Comparison of ENCODE assay signal across 8 mouse cellular contexts in genomic region chr19:26607551-26608433, GRCm38 (mm10). TPM values are rescaled to one million over a fixed set of nuclear protein-coding genes. Genes with fewer than 3 reads are reported as not detected.
DNase-seq lines count a peak whose midpoint lies in the region; ATAC-seq and TF ChIP-seq lines count a peak whose summit lies in the region.

No protein-coding gene starts in this region.

- ATAC-seq in forebrain, embryonic 15.5 days (replicated peaks) = no peak
- ATAC-seq in stomach, embryonic 14.5 days (ENCODE audit: insufficient number of reproducible peaks, insufficient read depth, low FRiP score, low read depth) = no peak

- H3K36me3 ChIP-seq in forebrain, embryonic 15.5 days = no peaks in the 10 kb centered on the region
- no peaks in the 10 kb centered on the region for H3K36me3 ChIP-seq in stomach, embryonic 14.5 days (ENCODE audit: control insufficient read depth, insufficient read depth, low read length)

- H3K9ac ChIP-seq in forebrain, embryonic 15.5 days (replicated peaks) = peak overlapping the region; percentile 77
- peak overlapping the region; percentile 74 for H3K9ac ChIP-seq in stomach, embryonic 14.5 days (replicated peaks; ENCODE audit: low read depth, low read length)

- H3K27ac ChIP-seq in cerebellum, adult 2 months (ENCODE audit: insufficient read depth, low read length) = peak overlapping the region; percentile 94
- H3K27ac ChIP-seq in forebrain, embryonic 15.5 days (replicated peaks) = peak overlapping the region; percentile 98
- H3K27ac ChIP-seq in stomach, embryonic 14.5 days (ENCODE audit: low read length) = peak overlapping the region; percentile 78

- DNase-seq in cerebellum, adult 2 months = peak; percentile 65 to 72
- no peak for DNase-seq in cerebellum, postnatal 10 days
- peak; percentile 74 for DNase-seq in adrenal gland, adult 2 months
- DNase-seq in heart, postnatal 36 days = peak; percentile 52 to 67
- peak; percentile 67 for DNase-seq in layer of hippocampus, adult 9-11 months
- DNase-seq in lung, postnatal 14 days = peak; percentile 27

- TF ChIP-seq CTCF in cerebellum, adult 2 months (IDR thresholded peaks at IDR 0.05; ENCODE audit: borderline replicate concordance, insufficient read depth, low read depth, low read length) = no peak

- no peaks in the 10 kb centered on the region for H3K27me3 ChIP-seq in cerebellum, adult 2 months (ENCODE audit: control insufficient read depth, insufficient read depth, low read length)
- H3K27me3 ChIP-seq in forebrain, embryonic 15.5 days = 0 out of 2 replicates have a peak, but pooled peaks cover under 1% of the 10 kb centered on the region
- H3K27me3 ChIP-seq in stomach, embryonic 14.5 days (ENCODE audit: control insufficient read depth, insufficient read depth, low read length) = no peaks in the 10 kb centered on the region

- H3K9me3 ChIP-seq in forebrain, embryonic 15.5 days = no peaks in the 10 kb centered on the region
- no peaks in the 10 kb centered on the region for H3K9me3 ChIP-seq in stomach, embryonic 14.5 days (ENCODE audit: control insufficient read depth, low read depth, low read length)

- peaks cover 5% of the 10 kb centered on the region; the same call in 1 of the 2 replicates for H3K4me1 ChIP-seq in cerebellum, adult 2 months (ENCODE audit: control insufficient read depth, insufficient read depth, low read length)
- H3K4me1 ChIP-seq in forebrain, embryonic 15.5 days = peaks cover 27% of the 10 kb centered on the region
- H3K4me1 ChIP-seq in stomach, embryonic 14.5 days (ENCODE audit: control insufficient read depth, insufficient read depth, low read length) = peaks cover 5% of the 10 kb centered on the region; the same call in 1 of the 2 replicates

- intact Hi-C loops in heart, postnatal 36 days (cut with DNase I) = loop anchor here (5.0 to 10.0 kb wide), 3 partner anchors 140 to 1405 kb away; partner anchors contain the start of gene Rfx3

- H3K4me2 ChIP-seq in forebrain, embryonic 15.5 days (replicated peaks) = peak overlapping the region; percentile 96
- peak overlapping the region; percentile 95 for H3K4me2 ChIP-seq in stomach, embryonic 14.5 days (replicated peaks; ENCODE audit: low read depth, low read length)

- 0 out of 2 replicates have a peak, but pooled peaks have one; percentile 13 for TF ChIP-seq POLR2A in cerebellum, adult 2 months (IDR thresholded peaks at IDR 0.05; ENCODE audit: borderline replicate concordance, insufficient read depth, low read length)

- 2% methylated on average over 39 of the region's 39 CpGs for WGBS in cerebellum, adult 2 months
- under 1% methylated on average over 39 of the region's 39 CpGs for WGBS in forebrain, embryonic 15.5 days
- under 1% methylated on average over 39 of the region's 39 CpGs for WGBS in stomach, embryonic 14.5 days

- peak overlapping the region; percentile 72 for H3K4me3 ChIP-seq in cerebellum, adult 2 months (replicated peaks; ENCODE audit: insufficient read depth, low read depth, low read length)
- peak overlapping the region; percentile 71 for H3K4me3 ChIP-seq in forebrain, embryonic 15.5 days
- peak overlapping the region; percentile 80 for H3K4me3 ChIP-seq in stomach, embryonic 14.5 days (ENCODE audit: low read depth, low read length)

RNA-seq across cellular contexts. Expression of gene Smarca2, which starts 2.9 kb away (rescaled TPM):
- polyA plus RNA-seq in cerebellum, adult 2 months (2012; rRNA removed) = 136 and 145 TPM in 2 replicates
- 10 to 100 TPM; 71.3 to 83.9 TPM for total RNA-seq in adrenal gland, adult 2 months (2021)
- 26.2 and 30.4 TPM in 2 replicates for polyA plus RNA-seq in adrenal gland, adult 2 months (2012; rRNA removed)
- polyA plus RNA-seq in forebrain, embryonic 15.5 days (2015; fragmentation: Nextera tagmentation; extraction: Ambion mirVana) = 129 TPM in 2 replicates
- total RNA-seq in heart, postnatal 36 days (2021) = 10 to 100 TPM; 64.8 to 72.5 TPM
- 66.1 and 68.9 TPM in 2 replicates for polyA plus RNA-seq in stomach, embryonic 14.5 days (2014; fragmentation: Nextera tagmentation; extraction: Ambion mirVana)

Comparison
In these comparisons a context has a peak if more than half of its experiments do, and no peak if none do; other contexts are left out.
1. DNase-seq: peak in cerebellum, adult 2 months (2 of 2), adrenal gland, adult 2 months (single experiment), heart, postnatal 36 days (2 of 2), layer of hippocampus, adult 9-11 months (single experiment) and lung, postnatal 14 days (single experiment); none in cerebellum, postnatal 10 days (0 of 2).
2. Peak in every context shown above with its lines, with median percentiles within 50 percentile points of each other: H3K27ac ChIP-seq and H3K4me3 ChIP-seq.